Mouse (Mus musculus) cerebellum, adult 2 months (tissue): ENCODE measurements at regions not wholly inside any gene's neighbourhood (a gene's known extent, or its start where the extent isn't known, plus 50 kb on each side); places are given as distances from the start of the nearest gene placed in this dataset.

Experiments
- CTCF ChIP-seq: fragments of 200-500 bp; IDR thresholded peaks from 2 replicates; pipeline ENCODE4 v1.5.1; 2011; ENCODE audit warnings: low read depth, mild to moderate bottlenecking, control low read depth, low read length, moderate library complexity, borderline replicate concordance; ENCODE audit not compliant: insufficient read depth
- POLR2A ChIP-seq: fragments of 200-500 bp; IDR thresholded peaks from 2 replicates; pipeline ENCODE4 v1.6.1; 2011; ENCODE audit warnings: low read length, control low read depth, borderline replicate concordance; ENCODE audit not compliant: insufficient read depth

- TF ChIP-seq CTCF = no peak
- no peak for TF ChIP-seq POLR2A
These were observed 2164.6 kb upstream of the Lrrc6 start for GRCm38 (mm10) chr15:68665331-68665730.
